ENCODE assay signal across 7 mouse cellular contexts in genomic region chr1:131153018-131153629, GRCm38 (mm10). TPM values are rescaled to one million over a fixed set of nuclear protein-coding genes. Genes with fewer than 3 reads are reported as not detected.
DNase-seq lines count a peak whose midpoint lies in the region; ATAC-seq lines count a peak whose summit lies in the region.

Gene Eif2d (plus strand): TSS chr1:131153181.

- H3K4me2 ChIP-seq in intestine, embryonic 14.5 days (ENCODE audit: low read length): peak within 1 kb of the TSS; percentile 94

- peak; percentile 97 for ATAC-seq in intestine, embryonic 14.5 days (replicated peaks; ENCODE audit: low FRiP score, low TSS enrichment, low read depth)

- H3K27ac ChIP-seq in intestine, embryonic 14.5 days (ENCODE audit: low read depth): no peak within 1 kb of the TSS

- peaks cover 8% of the 10 kb centered on the region for H3K36me3 ChIP-seq in intestine, embryonic 14.5 days (ENCODE audit: control insufficient read depth, insufficient read depth, low read length)

- under 1% methylated on average over 27 of the region's 27 CpGs for WGBS in intestine, embryonic 14.5 days

- H3K9me3 ChIP-seq in intestine, embryonic 14.5 days (ENCODE audit: control insufficient read depth, low read length): no peaks in the 10 kb centered on the region

- intact Hi-C loops in left cerebral cortex, postnatal 14 days (cut with DNase I): loop anchor here (2.0 to 5.0 kb wide), 2 partner anchors 14 to 36 kb away; partner anchors contain the start of gene Dyrk3

- H3K4me1 ChIP-seq in intestine, embryonic 14.5 days (replicated peaks; ENCODE audit: control insufficient read depth, insufficient read depth, low read length): peaks cover 8% of the 10 kb centered on the region

- peak within 1 kb of the TSS; percentile 78 for H3K9ac ChIP-seq in intestine, embryonic 14.5 days (ENCODE audit: low read length)

- DNase-seq in adrenal gland, adult (ENCODE audit: inconsistent age in 2 of 2, low spot score in 1 of 2): peak; percentile 90 to 96
- DNase-seq in embryo, embryonic 11 days: peak; percentile 94
- DNase-seq in gastrocnemius, postnatal 25 days: peak; percentile 83
- DNase-seq in intestine, embryonic 14.5 days (ENCODE audit: low spot score): peak; percentile 90
- peak; percentile 81 to 88 for DNase-seq in left cerebral cortex, postnatal 14 days (ENCODE audit: low spot score in 2 of 2)
- peak; percentile 87 for DNase-seq in mesoderm, embryonic 11.5 days (ENCODE audit: low read depth, low spot score)
- DNase-seq in right cerebral cortex, postnatal 4 days: peak; percentile 89

- peak within 1 kb of the TSS; percentile 98 for H3K4me3 ChIP-seq in intestine, embryonic 14.5 days (ENCODE audit: low read depth, low read length)

- H3K27me3 ChIP-seq in intestine, embryonic 14.5 days (replicated peaks; ENCODE audit: control insufficient read depth, insufficient read depth, low read length): no peaks in the 10 kb centered on the region

RNA-seq across cellular contexts. Expression of gene Eif2d, which starts in this region (rescaled TPM):
- total RNA-seq in gastrocnemius, postnatal 25 days (2021): 10 to 100 TPM; 25.8 to 30.0 TPM
- 62.8 and 66.0 TPM in 2 replicates for polyA plus RNA-seq in intestine, embryonic 14.5 days (2014; fragmentation: Nextera tagmentation; extraction: Ambion mirVana)
- total RNA-seq in left cerebral cortex, postnatal 14 days (2021): 10 to 100 TPM; 35.4 to 39.6 TPM
